Mouse (Mus musculus) CH12.LX (cell line): Measurements from ENCODE around the gene Clec1a.
"Not testable (repeated sequence)": the region's sequence is repeated elsewhere in the genome, so short reads cannot be mapped to it uniquely, and the experiment has no call there.

Experiments used
- CTCF ChIP-seq, 2 experiments: IDR thresholded peaks in 1 of 2; conservative IDR thresholded peaks in 1 of 2; 2 replicates each; pipeline ENCODE4 v1.5.1; 2011 to 2012; ENCODE audit warnings: low read depth in 2 of 2, low read length in 2 of 2, improper control_type of control experiment in 1 of 2, inconsistent platforms in 1 of 2, mild to moderate bottlenecking in 1 of 2, moderate library complexity in 1 of 2
- EP300 ChIP-seq: IDR thresholded peaks from 2 replicates; pipeline ENCODE4 v1.6.1; 2011; ENCODE audit warnings: low read length, improper control_type of control experiment
- GABPA ChIP-seq: IDR thresholded peaks from 2 replicates; pipeline ENCODE4 v1.6.1; 2012; ENCODE audit warnings: low read depth, low read length, improper control_type of control experiment, inconsistent platforms; ENCODE audit not compliant: insufficient replicate concordance
- HCFC1 ChIP-seq: IDR thresholded peaks from 2 replicates; pipeline ENCODE4 v1.6.1; 2012; ENCODE audit warnings: low read depth, mild to moderate bottlenecking, inconsistent platforms, low read length, improper control_type of control experiment
- IRF4 ChIP-seq: IDR thresholded peaks from 2 replicates; pipeline ENCODE4 v1.6.1; 2014; ENCODE audit warnings: low read depth, mild to moderate bottlenecking, inconsistent platforms, low read length, improper control_type of control experiment
- POLR2A ChIP-seq: IDR thresholded peaks from 2 replicates; pipeline ENCODE4 v1.6.1; 2011; ENCODE audit warnings: low read depth, mild to moderate bottlenecking, improper control_type of control experiment, low read length
- RAD21 ChIP-seq: IDR thresholded peaks from 2 replicates; pipeline ENCODE4 v1.6.1; 2011; ENCODE audit warnings: low read depth, mild to moderate bottlenecking, low read length, improper control_type of control experiment, moderate library complexity
- TCF12 ChIP-seq: IDR thresholded peaks from 2 replicates; pipeline ENCODE4 v1.6.1; 2014; ENCODE audit warnings: low read depth, mild to moderate bottlenecking, inconsistent platforms, low read length, improper control_type of control experiment
- ZC3H11A ChIP-seq: IDR thresholded peaks from 2 replicates; pipeline ENCODE4 v1.6.1; 2012; ENCODE audit warnings: low read depth, mild to moderate bottlenecking, inconsistent platforms, low read length, improper control_type of control experiment

- not testable (repeated sequence) for TF ChIP-seq HCFC1; GABPA; POLR2A; IRF4; CTCF (conservative IDR thresholded peaks at IDR 0.05 in 1 of 2, IDR thresholded peaks at IDR 0.05 in 1 of 2; ENCODE audit: low read depth in 2 of 2, low read length in 2 of 2); ZC3H11A; EP300; TCF12; RAD21
Measured at GRCm38 (mm10) chr6:129499516-129499915, 47.7 kb upstream of the Clec1a start.
